ENCODE assay signal across 10 mouse cellular contexts in the genomic region with DNA sequence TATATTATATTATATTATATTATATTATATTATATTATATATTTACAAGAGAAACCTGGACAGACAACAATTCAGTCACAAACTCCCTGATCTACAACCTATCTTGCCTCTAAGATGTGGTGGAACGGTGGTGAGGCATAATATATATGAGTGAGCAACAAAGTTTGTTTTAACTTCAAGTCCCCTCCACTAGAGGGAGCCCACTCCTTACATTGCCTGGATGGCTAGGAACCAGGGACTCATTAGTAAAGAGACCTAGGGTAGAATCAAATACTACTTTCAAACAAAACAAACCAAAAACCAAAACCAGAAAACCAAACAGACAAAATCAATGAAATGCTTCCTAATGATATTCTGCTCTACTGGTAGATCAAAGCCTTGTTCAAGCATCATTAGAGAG.
DNase-seq lines count a peak whose midpoint lies in the region; ATAC-seq and TF ChIP-seq lines count a peak whose summit lies in the region.
"Had no signal": no experiment of that assay in that cellular context is flagged by ENCODE, and none has a peak within 500 bp of the region (broad histone marks: within the 10 kb centered on the region; RNA-seq: fewer than 3 reads in every experiment).

No protein-coding gene starts in this region.

- H3K27ac ChIP-seq in forebrain, postnatal 0 days (ENCODE audit: low read depth, low read length): no peak overlapping the region
- H3K27ac ChIP-seq in forebrain, embryonic 15.5 days (replicated peaks): no peak overlapping the region
- H3K27ac ChIP-seq in liver, postnatal 0 days (ENCODE audit: low read depth): no peak overlapping the region
- H3K27ac ChIP-seq in liver, embryonic 12.5 days: no peak overlapping the region
- no peak overlapping the region for H3K27ac ChIP-seq in forebrain, embryonic 13.5 days

- H3K4me1 ChIP-seq in forebrain, postnatal 0 days (ENCODE audit: insufficient read depth): no peaks in the 10 kb centered on the region
- no peaks in the 10 kb centered on the region for H3K4me1 ChIP-seq in forebrain, embryonic 15.5 days
- no peaks in the 10 kb centered on the region for H3K4me1 ChIP-seq in liver, postnatal 0 days (ENCODE audit: insufficient read depth)
- H3K4me1 ChIP-seq in liver, embryonic 12.5 days: no peaks in the 10 kb centered on the region
- H3K4me1 ChIP-seq in forebrain, embryonic 13.5 days: no peaks in the 10 kb centered on the region

- H3K36me3 ChIP-seq in forebrain, postnatal 0 days (ENCODE audit: insufficient read depth): no peaks in the 10 kb centered on the region
- no peaks in the 10 kb centered on the region for H3K36me3 ChIP-seq in forebrain, embryonic 15.5 days
- H3K36me3 ChIP-seq in liver, postnatal 0 days (replicated peaks; ENCODE audit: insufficient read depth, low read length): no peaks in the 10 kb centered on the region
- H3K36me3 ChIP-seq in liver, embryonic 12.5 days: no peaks in the 10 kb centered on the region
- H3K36me3 ChIP-seq in forebrain, embryonic 13.5 days (ENCODE audit: poor library complexity, severe bottlenecking): no peaks in the 10 kb centered on the region

- no peak overlapping the region for H3K9ac ChIP-seq in forebrain, postnatal 0 days
- no peak overlapping the region for H3K9ac ChIP-seq in forebrain, embryonic 15.5 days (replicated peaks)
- no peak overlapping the region for H3K9ac ChIP-seq in liver, postnatal 0 days (replicated peaks)
- no peak overlapping the region for H3K9ac ChIP-seq in liver, embryonic 12.5 days
- no peak overlapping the region for H3K9ac ChIP-seq in forebrain, embryonic 13.5 days

- H3K9me3 ChIP-seq in forebrain, postnatal 0 days (ENCODE audit: low read length): no peaks in the 10 kb centered on the region
- H3K9me3 ChIP-seq in forebrain, embryonic 15.5 days: no peaks in the 10 kb centered on the region
- no peaks in the 10 kb centered on the region for H3K9me3 ChIP-seq in liver, postnatal 0 days (ENCODE audit: low read length)
- H3K9me3 ChIP-seq in liver, embryonic 12.5 days (replicated peaks): no peaks in the 10 kb centered on the region
- no peaks in the 10 kb centered on the region for H3K9me3 ChIP-seq in forebrain, embryonic 13.5 days (replicated peaks)

- no peaks in the 10 kb centered on the region for H3K27me3 ChIP-seq in forebrain, postnatal 0 days (ENCODE audit: insufficient read depth, low read length)
- no peaks in the 10 kb centered on the region for H3K27me3 ChIP-seq in forebrain, embryonic 15.5 days
- no peaks in the 10 kb centered on the region for H3K27me3 ChIP-seq in liver, postnatal 0 days (ENCODE audit: insufficient read depth, low read length)
- no peaks in the 10 kb centered on the region for H3K27me3 ChIP-seq in liver, embryonic 12.5 days (replicated peaks)
- no peaks in the 10 kb centered on the region for H3K27me3 ChIP-seq in forebrain, embryonic 13.5 days

- peak; percentile 21; the same call in 1 of the 2 replicates for TF ChIP-seq CTCF in forebrain, postnatal 0 days (IDR thresholded peaks at IDR 0.05; ENCODE audit: low read depth)
- peak; percentile 25; the same call in 1 of the 2 replicates for TF ChIP-seq CTCF in liver, postnatal 0 days (IDR thresholded peaks at IDR 0.05; ENCODE audit: low read depth)

- no peak overlapping the region for H3K4me2 ChIP-seq in forebrain, postnatal 0 days (ENCODE audit: low read depth)
- no peak overlapping the region for H3K4me2 ChIP-seq in forebrain, embryonic 15.5 days (replicated peaks)
- no peak overlapping the region for H3K4me2 ChIP-seq in liver, postnatal 0 days (ENCODE audit: low read depth, low read length)
- H3K4me2 ChIP-seq in liver, embryonic 12.5 days: no peak overlapping the region
- no peak overlapping the region for H3K4me2 ChIP-seq in forebrain, embryonic 13.5 days

- H3K4me3 ChIP-seq in forebrain, postnatal 0 days (ENCODE audit: low read depth, low read length): no peak overlapping the region
- H3K4me3 ChIP-seq in forebrain, embryonic 15.5 days: no peak overlapping the region
- no peak overlapping the region for H3K4me3 ChIP-seq in liver, postnatal 0 days (ENCODE audit: low read depth, low read length)
- H3K4me3 ChIP-seq in liver, embryonic 12.5 days: no peak overlapping the region
- H3K4me3 ChIP-seq in forebrain, embryonic 13.5 days: no peak overlapping the region
- H3K4me3 ChIP-seq: erythroblast, embryonic 14.5 days had no signal

- no peak for TF ChIP-seq EP300 in liver, postnatal 0 days (IDR thresholded peaks at IDR 0.05; ENCODE audit: low read depth)

- ATAC-seq in forebrain, postnatal 0 days: no peak
- ATAC-seq in forebrain, embryonic 15.5 days (replicated peaks): no peak
- no peak for ATAC-seq in liver, postnatal 0 days
- no peak for ATAC-seq in liver, embryonic 12.5 days
- ATAC-seq in forebrain, embryonic 13.5 days: no peak

- 46% methylated on average over 1 of the region's 1 CpGs for WGBS in forebrain, postnatal 0 days
- WGBS in forebrain, embryonic 15.5 days: 66% methylated on average over 1 of the region's 1 CpGs
- WGBS in liver, postnatal 0 days (ENCODE audit: insufficient replicate concordance): 38% methylated on average over 1 of the region's 1 CpGs
- WGBS in liver, embryonic 12.5 days (ENCODE audit: insufficient replicate concordance): 22% methylated on average over 1 of the region's 1 CpGs
- WGBS in forebrain, embryonic 13.5 days: 56% methylated on average over 1 of the region's 1 CpGs

- peak; percentile 4 for DNase-seq in forebrain, postnatal 0 days
- no peak for DNase-seq in liver, postnatal 0 days
- peak; percentile 32 for DNase-seq in MN1 (ENCODE audit: low spot score)
- DNase-seq in layer of hippocampus, adult 9-10 months (ENCODE audit: low spot score): peak; percentile 25
- no peak for DNase-seq in gastrocnemius, postnatal 10 days
- DNase-seq: right cerebral cortex, postnatal 4 days had no signal

Comparison
In these comparisons a context has a peak if more than half of its experiments do, and no peak if none do; other contexts are left out.
1. DNase-seq: peak in forebrain, postnatal 0 days (single experiment), MN1 (single experiment) and layer of hippocampus, adult 9-10 months (single experiment); none in liver, postnatal 0 days (single experiment) and gastrocnemius, postnatal 10 days (single experiment).